Mouse (Mus musculus): ENCODE measurements around the gene Scgb2b2. TPM values are rescaled to one million over a fixed set of nuclear protein-coding genes. Genes with fewer than 3 reads are reported as not detected.

Gene Scgb2b2
- not detected for polyA plus RNA-seq (2017; shearing (Covaris generic))

- ATAC-seq, result no peak
Measured at GRCm38 (mm10) chr7:31290208-31290607, at the start of gene Scgb2b2. TSS of gene Scgb2b2 (plus strand) at chr7:31290508.

GRCm38 (mm10) chr7:31291721-31292120, 1.4 kb downstream of the Scgb2b2 start, which contains the start of gene Scgb1b2:
TSS of gene Scgb1b2 (minus strand) at chr7:31291821.
- no peak for ATAC-seq

Other genes starting within 250 kb of the Scgb2b2 start
- gene Fxyd5, start 248.0 kb upstream of the Scgb2b2 start, polyA plus RNA-seq (2017; shearing (Covaris generic)), result 1,000 to 10,000 TPM; 1,918 to 1,991 TPM
- not detected for gene Fxyd7, start 239.0 kb upstream of the Scgb2b2 start, polyA plus RNA-seq (2017; shearing (Covaris generic))
- not detected for gene Fxyd1, start 233.3 kb upstream of the Scgb2b2 start, polyA plus RNA-seq (2017; shearing (Covaris generic))
- gene Lgi4, start 231.2 kb upstream of the Scgb2b2 start, polyA plus RNA-seq (2017; shearing (Covaris generic)), result not detected
- gene Fxyd3, start 213.8 kb upstream of the Scgb2b2 start, polyA plus RNA-seq (2017; shearing (Covaris generic)), result under 1 TPM in 1 of 2 experiments, not detected in 1; 0.27 TPM
- 10 to 100 TPM in 1 of 2 experiments, 1 to 10 TPM in 1; 6.0 to 12.2 TPM for gene Hpn, start 175.2 kb upstream of the Scgb2b2 start, polyA plus RNA-seq (2017; shearing (Covaris generic))
- gene Scn1b, start 163.5 kb upstream of the Scgb2b2 start, polyA plus RNA-seq (2017; shearing (Covaris generic)), result not detected
- gene Gramd1a, start 134.6 kb upstream of the Scgb2b2 start, polyA plus RNA-seq (2017; shearing (Covaris generic)), result 100 to 1,000 TPM in 1 of 2 experiments, 10 to 100 TPM in 1; 83.7 to 103 TPM
- gene Scgb1b2, start 1.3 kb downstream of the Scgb2b2 start, polyA plus RNA-seq (2017; shearing (Covaris generic)), result not detected
- not detected for gene Scgb2b3, start 71.6 kb downstream of the Scgb2b2 start, polyA plus RNA-seq (2017; shearing (Covaris generic))
- not detected for gene Scgb1b3, start 85.1 kb downstream of the Scgb2b2 start, polyA plus RNA-seq (2017; shearing (Covaris generic))

Measured in CD4-positive, CD25-positive, alpha-beta regulatory T cell, adult 4 months (primary cell).